Mouse (Mus musculus): ENCODE data around the gene Amz1.

The Amz1 gene

DNA sequence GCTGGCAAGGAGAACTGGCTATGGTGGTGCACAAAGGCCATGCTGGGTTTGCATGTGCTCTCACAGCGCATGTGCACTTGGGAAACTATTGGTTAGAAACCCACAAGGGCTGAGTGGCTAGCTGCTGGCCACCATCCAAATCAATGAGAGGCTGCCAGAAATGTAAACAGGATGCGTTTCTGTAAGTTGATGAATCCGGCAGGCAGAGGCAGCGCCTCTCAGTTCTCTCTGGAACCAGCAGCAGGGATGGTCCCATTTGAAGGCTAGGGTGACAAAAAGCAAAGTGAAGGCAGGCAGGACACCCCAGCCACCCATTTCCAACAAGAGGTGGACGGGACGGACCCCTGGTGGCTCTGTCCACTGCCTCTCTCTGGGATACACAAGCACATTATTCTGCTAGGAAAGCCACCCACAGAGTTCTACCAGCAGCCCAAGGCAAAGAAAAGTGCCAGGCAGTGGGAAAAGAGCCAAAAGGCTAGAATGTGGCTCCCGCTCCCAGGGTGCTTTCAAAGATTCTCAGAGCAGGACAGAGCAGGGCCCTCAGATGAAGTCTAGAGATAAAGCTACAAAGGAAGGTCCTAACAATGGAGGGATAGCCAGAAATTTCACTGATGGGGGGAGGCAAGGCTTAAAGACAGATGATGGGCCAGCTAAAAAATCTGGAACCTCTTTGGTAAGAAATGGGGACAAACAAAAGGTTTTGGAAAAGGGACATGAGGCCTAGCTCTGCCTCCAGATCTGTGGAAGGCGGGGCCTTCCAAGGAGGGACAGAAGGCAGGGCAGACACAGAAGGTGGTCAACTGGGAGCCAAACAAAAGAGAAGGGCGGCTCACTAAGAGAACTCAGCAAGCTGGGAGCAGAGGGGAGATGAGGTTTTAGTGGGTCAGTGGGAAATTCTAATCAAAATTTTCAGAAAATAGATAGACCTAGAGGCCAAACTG, 67.3 kb downstream of the Amz1 start:
- Histone ChIP-seq H3K27me3 (ENCODE audit: insufficient read depth, low read length) (no peaks in the 10 kb centered on the region), H3K4me1 (replicated peaks; ENCODE audit: low read depth, low read length) (peaks cover 34% of the 10 kb centered on the region), H3K36me3 (ENCODE audit: insufficient read depth, low read length) (peaks cover 24% of the 10 kb centered on the region), H3K4me3 (replicated peaks; ENCODE audit: low read length) (no peak overlapping the region), H3K9me3 (ENCODE audit: low read length) (no peaks in the 10 kb centered on the region)
- TF ChIP-seq CTCF (conservative IDR thresholded peaks at IDR 0.05; ENCODE audit: low read length) (no peak), NANOG (IDR thresholded peaks at IDR 0.05; ENCODE audit: borderline replicate concordance, low read length) (no peak), POU5F1 (IDR thresholded peaks at IDR 0.05; ENCODE audit: borderline replicate concordance, low read length) (no peak)

DNA sequence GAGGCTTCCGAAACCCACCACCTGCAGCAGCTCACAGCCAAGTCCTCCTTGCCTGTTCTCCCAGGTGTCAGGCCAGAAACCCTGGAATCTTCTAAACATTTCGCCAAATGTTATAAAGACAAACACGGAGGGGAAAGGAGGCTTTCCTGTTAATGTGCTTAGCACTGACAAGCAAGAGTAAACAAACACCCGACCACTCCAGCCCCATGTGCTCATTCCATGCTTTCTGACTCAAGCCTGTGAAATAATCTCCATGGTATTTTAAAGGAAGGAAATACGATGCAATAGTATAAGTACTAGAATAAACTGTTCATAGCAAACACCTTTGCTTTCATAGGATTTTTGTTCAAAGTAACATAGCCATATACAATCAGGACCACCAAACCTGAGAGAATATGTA, 68.3 kb downstream of the Amz1 start:
- H3K4me3 ChIP-seq (replicated peaks; ENCODE audit: low read length): no peak overlapping the region
- H3K9me3 ChIP-seq (ENCODE audit: low read length): no peaks in the 10 kb centered on the region
- peaks cover 34% of the 10 kb centered on the region for H3K4me1 ChIP-seq (replicated peaks; ENCODE audit: low read depth, low read length)
- no peak for TF ChIP-seq CTCF (conservative IDR thresholded peaks at IDR 0.05; ENCODE audit: low read length)
- no peak for TF ChIP-seq NANOG (IDR thresholded peaks at IDR 0.05; ENCODE audit: borderline replicate concordance, low read length)
- no peak for TF ChIP-seq POU5F1 (IDR thresholded peaks at IDR 0.05; ENCODE audit: borderline replicate concordance, low read length)
- H3K36me3 ChIP-seq (ENCODE audit: insufficient read depth, low read length): peaks cover 16% of the 10 kb centered on the region
- H3K27me3 ChIP-seq (ENCODE audit: insufficient read depth, low read length): no peaks in the 10 kb centered on the region

DNA sequence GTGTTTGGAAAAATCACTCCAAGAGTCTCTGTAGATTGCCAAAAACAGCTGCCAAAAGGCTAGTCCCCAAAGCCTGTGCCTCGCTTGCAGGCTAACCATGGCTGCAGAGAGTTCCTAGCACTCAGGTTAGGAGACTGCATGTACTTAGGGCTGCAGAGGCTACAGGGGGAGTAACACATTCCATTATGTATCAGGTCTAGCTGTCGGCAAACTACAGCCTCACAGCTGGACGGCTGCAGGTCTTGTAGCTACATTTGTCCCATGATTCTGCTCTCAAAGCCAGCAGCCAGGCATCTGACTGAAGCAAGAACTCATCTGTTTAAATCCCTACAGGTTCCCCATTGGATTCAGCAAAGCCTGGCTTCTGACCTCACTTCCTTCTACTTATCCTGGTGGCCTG, 70.8 kb downstream of the Amz1 start:
- peaks cover 10% of the 10 kb centered on the region for H3K36me3 ChIP-seq (ENCODE audit: insufficient read depth, low read length)
- peaks cover 22% of the 10 kb centered on the region for H3K4me1 ChIP-seq (replicated peaks; ENCODE audit: low read depth, low read length)
- no peaks in the 10 kb centered on the region for H3K9me3 ChIP-seq (ENCODE audit: low read length)
- TF ChIP-seq CTCF (conservative IDR thresholded peaks at IDR 0.05; ENCODE audit: low read length) (no peak), NANOG (IDR thresholded peaks at IDR 0.05; ENCODE audit: borderline replicate concordance, low read length) (no peak), POU5F1 (IDR thresholded peaks at IDR 0.05; ENCODE audit: borderline replicate concordance, low read length) (no peak)
- no peak overlapping the region for H3K4me3 ChIP-seq (replicated peaks; ENCODE audit: low read length)
- no peaks in the 10 kb centered on the region for H3K27me3 ChIP-seq (ENCODE audit: insufficient read depth, low read length)

DNA sequence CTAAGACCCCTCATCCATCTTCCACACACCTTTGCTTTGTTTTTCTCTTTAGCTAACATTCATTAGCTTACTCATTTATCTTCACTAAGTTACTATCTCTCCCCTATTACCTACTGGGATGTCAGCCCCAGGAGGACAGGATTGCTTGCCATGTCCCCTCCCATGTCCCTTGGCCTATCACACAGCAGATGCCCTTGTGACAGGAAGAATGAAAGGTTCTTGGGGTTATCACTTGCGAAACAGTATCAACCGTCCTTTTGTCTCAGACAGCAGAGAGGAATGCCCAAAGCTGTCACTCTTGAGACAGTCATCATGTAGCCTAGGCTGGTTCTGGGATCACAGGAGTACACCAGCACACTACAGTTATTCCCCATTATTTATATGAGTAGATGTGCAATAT, 71.2 kb downstream of the Amz1 start:
- H3K4me3 ChIP-seq (replicated peaks; ENCODE audit: low read length): no peak overlapping the region
- no peaks in the 10 kb centered on the region for H3K9me3 ChIP-seq (ENCODE audit: low read length)
- no peaks in the 10 kb centered on the region for H3K27me3 ChIP-seq (ENCODE audit: insufficient read depth, low read length)
- no peak for TF ChIP-seq POU5F1 (IDR thresholded peaks at IDR 0.05; ENCODE audit: borderline replicate concordance, low read length)
- no peak for TF ChIP-seq NANOG (IDR thresholded peaks at IDR 0.05; ENCODE audit: borderline replicate concordance, low read length)
- no peak for TF ChIP-seq CTCF (conservative IDR thresholded peaks at IDR 0.05; ENCODE audit: low read length)
- peaks cover 7% of the 10 kb centered on the region; the same call in 1 of the 2 replicates for H3K36me3 ChIP-seq (ENCODE audit: insufficient read depth, low read length)
- peaks cover 18% of the 10 kb centered on the region for H3K4me1 ChIP-seq (replicated peaks; ENCODE audit: low read depth, low read length)

DNA sequence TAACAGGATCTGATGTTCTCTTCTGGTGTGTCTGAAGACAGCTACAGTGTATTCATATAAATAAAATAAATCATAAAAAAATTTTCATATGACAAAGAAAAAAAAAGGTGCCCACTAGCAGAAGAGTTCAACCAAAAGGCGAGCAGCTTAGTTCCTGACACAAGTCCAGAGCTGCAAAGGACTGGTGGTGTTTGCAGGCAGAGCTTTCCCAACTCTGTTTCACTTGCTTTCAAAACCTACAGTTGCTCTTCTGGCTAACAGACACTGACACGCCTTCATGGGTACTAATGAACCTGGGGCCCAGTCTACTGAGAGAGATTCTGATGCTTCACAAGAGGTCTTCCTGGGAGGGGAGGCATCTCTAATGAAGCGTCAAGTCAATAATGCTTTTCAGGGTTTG, 72.1 kb downstream of the Amz1 start:
- H3K4me1 ChIP-seq (replicated peaks; ENCODE audit: low read depth, low read length): peaks cover 15% of the 10 kb centered on the region
- no peaks in the 10 kb centered on the region for H3K9me3 ChIP-seq (ENCODE audit: low read length)
- no peak overlapping the region for H3K4me3 ChIP-seq (replicated peaks; ENCODE audit: low read length)
- peaks cover 8% of the 10 kb centered on the region; the same call in 1 of the 2 replicates for H3K36me3 ChIP-seq (ENCODE audit: insufficient read depth, low read length)
- no peaks in the 10 kb centered on the region for H3K27me3 ChIP-seq (ENCODE audit: insufficient read depth, low read length)
- no peak for TF ChIP-seq NANOG (IDR thresholded peaks at IDR 0.05; ENCODE audit: borderline replicate concordance, low read length)
- no peak for TF ChIP-seq CTCF (conservative IDR thresholded peaks at IDR 0.05; ENCODE audit: low read length)
- TF ChIP-seq POU5F1 (IDR thresholded peaks at IDR 0.05; ENCODE audit: borderline replicate concordance, low read length): no peak

DNA sequence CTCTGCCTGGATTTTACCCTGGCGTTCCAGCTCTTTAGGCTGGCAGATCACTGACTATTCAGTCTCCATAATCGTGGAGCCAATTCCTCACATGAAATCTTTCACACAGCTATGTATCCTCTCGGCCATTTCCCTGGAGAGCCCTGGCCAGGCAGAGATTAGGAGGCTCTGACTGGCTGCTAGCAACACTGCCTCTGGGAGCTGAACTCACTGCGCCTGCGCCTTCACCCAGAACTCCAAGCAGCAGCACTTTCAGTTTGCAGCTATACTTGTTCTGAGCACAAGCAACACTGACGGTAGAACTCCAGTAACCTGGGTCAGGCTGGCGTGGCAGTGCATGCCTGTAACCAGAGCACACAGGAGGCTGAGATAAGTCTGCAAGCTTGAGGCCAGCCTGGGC, 74.2 kb downstream of the Amz1 start:
- TF ChIP-seq POU5F1 (IDR thresholded peaks at IDR 0.05; ENCODE audit: borderline replicate concordance, low read length) (no peak), CTCF (conservative IDR thresholded peaks at IDR 0.05; ENCODE audit: low read length) (no peak), NANOG (IDR thresholded peaks at IDR 0.05; ENCODE audit: borderline replicate concordance, low read length) (no peak)
- Histone ChIP-seq H3K36me3 (ENCODE audit: insufficient read depth, low read length) (peaks cover 9% of the 10 kb centered on the region; the same call in 1 of the 2 replicates), H3K4me1 (replicated peaks; ENCODE audit: low read depth, low read length) (no peaks in the 10 kb centered on the region), H3K27me3 (ENCODE audit: insufficient read depth, low read length) (no peaks in the 10 kb centered on the region), H3K9me3 (ENCODE audit: low read length) (no peaks in the 10 kb centered on the region), H3K4me3 (replicated peaks; ENCODE audit: low read length) (no peak overlapping the region)

DNA sequence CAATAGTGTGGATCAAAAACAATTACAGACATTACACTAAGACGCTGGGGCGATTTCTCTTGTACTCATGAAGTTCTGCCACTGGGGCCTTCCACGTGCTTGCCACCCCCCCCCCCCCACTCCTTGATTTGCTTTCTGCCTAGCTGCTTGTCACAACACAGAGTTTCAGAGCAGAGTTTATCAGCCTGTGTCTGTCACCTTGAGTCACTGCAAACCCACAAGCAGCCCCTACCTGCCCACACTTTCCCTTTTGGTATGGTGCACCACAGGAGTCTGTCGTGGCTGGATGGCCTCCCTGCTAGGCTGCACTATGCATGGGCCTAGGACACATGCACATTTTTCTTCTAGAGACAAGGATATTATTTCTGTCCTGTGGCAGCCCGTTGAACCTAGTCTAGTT, 74.8 kb downstream of the Amz1 start:
- no peaks in the 10 kb centered on the region for H3K27me3 ChIP-seq (ENCODE audit: insufficient read depth, low read length)
- H3K4me3 ChIP-seq (replicated peaks; ENCODE audit: low read length): no peak overlapping the region
- H3K36me3 ChIP-seq (ENCODE audit: insufficient read depth, low read length): peaks cover 11% of the 10 kb centered on the region; the same call in 1 of the 2 replicates
- H3K9me3 ChIP-seq (ENCODE audit: low read length): no peaks in the 10 kb centered on the region
- H3K4me1 ChIP-seq (replicated peaks; ENCODE audit: low read depth, low read length): no peaks in the 10 kb centered on the region
- no peak for TF ChIP-seq POU5F1 (IDR thresholded peaks at IDR 0.05; ENCODE audit: borderline replicate concordance, low read length)
- TF ChIP-seq NANOG (IDR thresholded peaks at IDR 0.05; ENCODE audit: borderline replicate concordance, low read length): no peak
- TF ChIP-seq CTCF (conservative IDR thresholded peaks at IDR 0.05; ENCODE audit: low read length): no peak

DNA sequence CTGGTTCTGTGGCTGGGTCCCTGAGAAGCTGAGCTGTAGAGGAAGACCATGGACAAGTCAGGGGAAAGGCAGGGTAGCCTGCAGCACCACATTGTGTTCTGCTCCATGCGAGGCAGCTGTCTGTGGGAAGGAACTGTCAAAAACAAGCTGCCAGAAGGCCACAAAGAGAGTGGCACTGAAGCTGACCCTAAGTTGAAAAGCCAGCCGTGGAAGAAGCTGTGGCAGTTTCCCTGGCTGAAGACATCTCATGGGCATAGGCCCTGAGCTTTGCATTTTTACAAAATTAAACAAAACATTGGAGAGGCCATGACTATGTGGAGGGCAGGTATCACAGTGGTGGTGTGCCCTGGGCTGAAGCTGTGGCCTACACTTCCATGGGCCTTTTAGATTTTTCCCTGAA, 75.3 kb downstream of the Amz1 start:
- H3K4me3 ChIP-seq (replicated peaks; ENCODE audit: low read length): no peak overlapping the region
- H3K27me3 ChIP-seq (ENCODE audit: insufficient read depth, low read length): no peaks in the 10 kb centered on the region
- no peaks in the 10 kb centered on the region for H3K9me3 ChIP-seq (ENCODE audit: low read length)
- H3K4me1 ChIP-seq (replicated peaks; ENCODE audit: low read depth, low read length): no peaks in the 10 kb centered on the region
- H3K36me3 ChIP-seq (ENCODE audit: insufficient read depth, low read length): peaks cover 15% of the 10 kb centered on the region; the same call in 1 of the 2 replicates
- TF ChIP-seq NANOG (IDR thresholded peaks at IDR 0.05; ENCODE audit: borderline replicate concordance, low read length): no peak
- no peak for TF ChIP-seq POU5F1 (IDR thresholded peaks at IDR 0.05; ENCODE audit: borderline replicate concordance, low read length)
- no peak for TF ChIP-seq CTCF (conservative IDR thresholded peaks at IDR 0.05; ENCODE audit: low read length)

Data from E14TG2a.4 (cell line).